Mouse (Mus musculus) left cerebral cortex, postnatal 25 days (tissue): ENCODE results near the gene Hck. TPM values are rescaled to one million over a fixed set of nuclear protein-coding genes. Genes with fewer than 3 reads are reported as not detected.
A peak's percentile ranks its signal among the peaks of the same experiment; 100 is the strongest.

Experiments
- DNase-seq, 2 experiments: peaks; one replicate each; pipeline ENCODE4 v3.0.0; 2022; ENCODE audit warnings: low spot score in 2 of 2, mixed read lengths in 1 of 2
- intact Hi-C: fragments of 180-260 bp; cut with DNase I; formaldehyde crosslinking; loops from one replicate; pipeline ENCODE4 v1.15.1; 2025
- total RNA-seq, 2 experiments: library from RNA; stranded (reverse); gene quantifications; 2 replicates each; pipeline ENCODE4 v1.2.3; 2021

Hck gene
- total RNA-seq, 2 experiments from 2014 or later = 2.1 to 2.5 TPM

DNA sequence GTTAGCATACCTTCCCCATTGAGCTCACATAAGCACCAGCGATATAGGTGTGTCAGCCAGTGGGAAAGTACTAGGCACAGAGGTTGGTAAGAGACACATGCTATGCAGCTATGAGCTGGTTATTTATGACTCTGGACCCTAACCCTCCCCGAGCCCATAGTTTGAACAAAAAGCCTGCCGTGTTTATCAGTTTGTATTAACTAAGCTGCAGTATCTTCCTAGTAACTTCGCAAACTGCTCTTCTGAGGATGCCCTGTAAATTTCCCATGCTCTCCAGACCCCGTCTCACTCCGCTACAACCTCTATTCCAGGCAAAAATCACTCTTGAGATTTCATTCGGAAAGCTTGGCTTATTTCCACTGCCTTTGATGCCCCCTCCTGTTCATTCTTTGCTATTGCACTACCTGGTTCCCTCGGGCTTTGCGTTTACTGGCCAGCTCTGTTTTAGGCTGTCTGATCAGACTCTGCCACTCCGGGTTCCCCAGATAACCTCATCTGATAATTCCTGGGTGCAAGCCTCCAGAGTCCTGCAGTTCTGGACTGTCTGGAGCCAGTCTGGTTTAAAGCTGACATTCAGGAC is 34.4 kb downstream of the Hck start:
- DNase-seq = peak; percentile 57 to 64
- intact Hi-C loops = loop anchor here (2.0 to 10.0 kb wide), 3 partner anchors 60 to 442 kb away; no protein-coding TSS in a partner anchor

DNA sequence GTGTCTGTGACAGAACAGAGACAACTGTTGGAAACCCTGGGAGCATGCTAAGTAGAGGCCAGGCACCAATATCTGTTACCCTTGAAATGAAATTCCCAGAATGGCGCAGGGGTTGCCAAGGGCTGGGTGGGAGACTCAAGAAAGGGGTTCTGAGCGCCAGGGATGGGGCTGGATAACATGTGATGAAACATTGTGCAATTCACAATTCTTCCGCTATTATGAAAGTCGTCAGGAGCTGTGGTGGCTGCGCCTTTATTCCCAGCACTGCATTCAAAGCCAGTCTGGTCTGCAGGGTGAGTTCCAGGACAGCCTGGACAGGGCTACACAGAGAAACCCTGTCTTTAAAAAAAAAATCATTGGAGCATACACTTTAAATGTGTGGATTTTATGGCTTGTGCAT is 37.1 kb downstream of the Hck start:
- intact Hi-C loops = loop anchor here (10.0 kb wide), 1 partner anchor 439 kb away; no protein-coding TSS in a partner anchor
- DNase-seq = no peak

DNA sequence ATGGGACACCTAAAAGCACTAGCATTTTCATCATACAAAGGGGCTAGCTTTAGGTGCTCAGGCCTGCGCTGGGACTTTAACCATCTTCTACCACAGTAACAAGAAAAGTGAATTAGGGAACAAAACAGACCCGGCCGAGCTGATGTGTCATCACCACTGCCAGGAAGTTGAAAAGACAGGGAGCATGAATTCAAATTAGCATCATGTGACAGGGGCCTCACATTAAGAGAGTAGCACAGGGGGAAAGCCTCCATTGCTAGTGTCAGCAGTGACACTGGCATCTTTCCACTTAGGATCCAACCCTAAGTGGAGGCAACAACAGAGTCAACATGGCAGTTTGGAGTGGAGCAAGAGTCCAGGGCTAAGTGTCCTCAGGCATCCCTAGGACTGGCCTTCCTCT is 39.0 kb downstream of the Hck start:
- intact Hi-C loops = loop anchor here (10.0 kb wide), 1 partner anchor 438 kb away; no protein-coding TSS in a partner anchor
- DNase-seq = no peak

DNA sequence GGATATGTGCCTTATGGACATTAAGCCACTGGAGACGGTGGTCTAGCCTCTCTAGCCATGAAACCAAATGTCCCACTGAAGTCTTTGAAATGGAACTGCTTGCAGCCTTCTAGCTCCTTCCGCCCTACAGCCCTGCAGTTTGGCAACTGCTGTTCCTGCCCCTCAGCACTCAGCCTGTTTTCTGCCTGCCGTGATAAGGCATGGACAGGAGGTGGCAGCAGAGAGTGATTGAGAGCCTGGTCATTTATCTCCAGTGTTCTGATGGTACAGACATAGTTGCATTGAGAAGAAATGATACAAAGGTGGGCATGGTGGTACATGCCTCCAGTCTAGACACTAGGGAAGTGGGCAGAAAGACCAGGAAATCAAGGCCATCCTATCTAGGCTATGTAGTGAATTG is 39.4 kb downstream of the Hck start:
- intact Hi-C loops = loop anchor here (10.0 kb wide), 1 partner anchor 437 kb away; no protein-coding TSS in a partner anchor

DNA sequence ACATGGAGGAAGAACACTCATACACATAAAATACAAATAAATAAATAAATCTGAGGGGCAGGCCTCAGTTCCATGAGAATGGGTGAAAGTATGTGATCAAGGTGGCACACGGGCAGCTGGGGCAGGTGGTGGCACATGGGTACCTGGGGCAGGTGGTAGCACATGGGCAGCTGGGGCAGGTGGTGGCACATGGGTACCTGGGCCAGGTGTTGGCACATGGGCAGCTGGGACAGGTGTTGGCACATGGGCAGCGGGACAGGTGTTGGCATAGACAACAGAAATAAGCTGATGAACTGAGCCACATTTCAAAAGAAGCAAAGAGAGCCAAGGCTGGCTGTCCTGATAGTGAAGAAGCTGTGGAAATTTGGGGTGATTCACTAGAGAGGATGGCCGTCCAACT is 41.5 kb downstream of the Hck start:
- intact Hi-C loops = loop anchor here (10.0 kb wide), 1 partner anchor 435 kb away; no protein-coding TSS in a partner anchor

More for the DNA sequence above, 39.4 kb downstream of the Hck start:
- DNase-seq = peak; percentile 56 to 79

DNA sequence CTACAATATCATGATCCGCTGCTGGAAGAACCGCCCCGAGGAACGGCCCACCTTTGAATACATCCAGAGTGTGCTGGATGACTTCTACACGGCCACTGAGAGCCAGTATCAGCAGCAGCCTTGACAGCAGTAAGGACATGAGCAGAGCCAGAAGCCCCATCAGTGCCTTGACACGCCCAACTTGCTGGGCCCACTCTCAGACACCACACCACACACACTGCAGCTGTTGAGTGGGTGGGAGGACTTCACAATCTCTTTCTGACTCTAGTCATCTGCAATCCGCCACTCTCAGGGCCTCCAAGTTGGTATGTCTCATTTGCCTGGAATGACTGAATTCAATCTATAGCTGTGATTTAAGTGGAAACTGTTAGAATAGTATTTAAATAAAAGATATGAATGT is 42.8 kb downstream of the Hck start:
- intact Hi-C loops = no loop called here
- DNase-seq = peak in 1 of 2 experiments; percentile 76

More for the DNA sequence above, 41.5 kb downstream of the Hck start:
- DNase-seq = no peak

DNA sequence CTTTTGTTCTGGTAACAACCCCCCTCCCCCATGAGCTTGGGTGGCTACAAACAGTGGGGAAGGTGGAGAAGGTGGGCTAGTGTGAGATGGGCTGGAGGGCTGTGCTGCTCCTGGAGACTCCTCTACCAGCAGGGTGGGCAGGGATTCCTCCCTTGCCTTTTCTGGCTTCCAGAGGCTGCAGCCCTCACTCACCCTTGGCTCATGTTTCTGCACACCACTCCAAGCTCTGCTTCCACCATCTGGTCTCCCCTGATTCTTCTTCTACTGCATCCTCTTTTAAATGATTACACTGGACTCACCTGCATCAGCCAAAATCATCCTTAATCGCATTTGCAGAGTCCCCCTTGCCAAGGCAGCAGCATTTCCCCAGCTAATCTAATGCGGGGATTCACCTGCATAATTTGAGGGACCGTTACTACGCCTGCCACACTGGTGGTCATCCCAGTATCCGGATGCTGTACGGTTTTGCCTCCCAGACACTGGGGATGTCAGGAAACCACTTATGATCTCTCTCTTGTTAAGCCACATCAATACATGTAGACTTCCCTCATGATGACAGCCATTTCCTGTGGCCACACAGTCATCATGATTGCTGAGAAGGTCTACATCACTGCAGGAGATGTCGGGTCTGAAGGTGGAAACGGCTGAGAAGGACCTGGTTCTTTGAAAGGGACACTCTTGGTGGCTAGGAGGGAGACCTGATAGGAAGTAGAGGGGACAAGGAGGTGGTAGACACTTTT is 43.8 kb downstream of the Hck start:
- intact Hi-C loops = no loop called here

DNA sequence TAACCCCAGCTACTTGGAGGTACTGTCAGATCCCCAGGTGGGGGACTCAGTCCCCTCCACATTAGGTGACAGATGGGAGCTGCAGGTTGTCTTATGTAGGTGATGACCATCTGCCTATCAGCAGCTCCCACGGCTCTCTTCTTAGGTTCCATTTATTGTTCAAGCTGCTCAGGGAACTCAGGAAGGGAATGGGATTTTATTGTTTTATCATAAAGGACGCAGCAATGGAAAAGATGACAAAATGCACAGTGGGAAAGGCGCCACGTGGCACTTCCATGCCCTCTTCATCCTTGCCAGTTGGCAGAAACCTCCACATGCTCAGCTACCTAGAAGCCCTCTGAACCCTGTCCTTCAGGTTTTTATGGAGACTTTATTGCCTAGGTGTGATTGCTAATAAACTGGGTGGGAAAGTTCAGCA is 44.8 kb downstream of the Hck start:
- intact Hi-C loops = no loop called here
- DNase-seq = no peak

More for the DNA sequence above, 43.8 kb downstream of the Hck start:
- no peak for DNase-seq

DNA sequence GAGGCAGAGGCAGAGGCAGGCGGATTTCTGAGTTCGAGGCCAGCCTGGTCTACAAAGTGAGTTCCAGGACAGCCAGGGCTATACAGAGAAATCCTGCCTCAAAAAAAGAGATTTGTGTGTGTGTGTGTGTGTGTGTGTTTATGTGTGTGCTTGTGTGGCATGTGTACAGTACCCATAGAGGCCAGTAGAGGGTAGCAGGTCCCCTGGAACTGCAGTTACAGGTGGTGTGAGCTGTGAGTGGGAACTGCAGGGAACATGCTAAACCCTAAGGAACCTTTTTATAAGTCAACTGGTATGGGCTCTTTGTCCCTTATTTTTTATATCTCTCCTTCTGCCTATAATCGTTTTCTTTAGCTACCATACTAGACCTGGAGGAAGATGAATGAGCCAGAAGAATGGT is 49.0 kb downstream of the Hck start:
- no peak for DNase-seq
- intact Hi-C loops = no loop called here

DNA sequence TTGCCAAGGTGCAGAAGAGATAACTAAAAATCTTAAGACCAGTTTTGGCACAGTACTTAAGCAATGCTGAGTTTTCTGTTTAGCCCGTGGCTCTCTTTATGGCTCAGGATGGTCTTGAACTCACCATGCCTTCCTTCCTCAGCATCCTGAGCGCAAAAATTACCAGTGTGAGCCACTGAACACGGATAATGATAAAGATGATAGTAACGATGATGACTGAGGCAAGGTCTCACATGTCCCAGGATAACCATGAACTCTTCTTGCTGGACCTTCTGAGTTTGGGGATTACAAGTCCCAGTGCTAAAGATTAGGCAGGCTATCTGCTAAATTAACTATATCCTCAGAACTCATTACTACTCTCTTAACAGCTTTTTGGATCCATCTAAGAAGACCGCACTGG is 51.9 kb downstream of the Hck start:
- DNase-seq = no peak
- intact Hi-C loops = loop anchor here (5.0 kb wide), 1 partner anchor 82 kb away; the partner anchor contains the start of genes Plagl2 and Pofut1

DNA sequence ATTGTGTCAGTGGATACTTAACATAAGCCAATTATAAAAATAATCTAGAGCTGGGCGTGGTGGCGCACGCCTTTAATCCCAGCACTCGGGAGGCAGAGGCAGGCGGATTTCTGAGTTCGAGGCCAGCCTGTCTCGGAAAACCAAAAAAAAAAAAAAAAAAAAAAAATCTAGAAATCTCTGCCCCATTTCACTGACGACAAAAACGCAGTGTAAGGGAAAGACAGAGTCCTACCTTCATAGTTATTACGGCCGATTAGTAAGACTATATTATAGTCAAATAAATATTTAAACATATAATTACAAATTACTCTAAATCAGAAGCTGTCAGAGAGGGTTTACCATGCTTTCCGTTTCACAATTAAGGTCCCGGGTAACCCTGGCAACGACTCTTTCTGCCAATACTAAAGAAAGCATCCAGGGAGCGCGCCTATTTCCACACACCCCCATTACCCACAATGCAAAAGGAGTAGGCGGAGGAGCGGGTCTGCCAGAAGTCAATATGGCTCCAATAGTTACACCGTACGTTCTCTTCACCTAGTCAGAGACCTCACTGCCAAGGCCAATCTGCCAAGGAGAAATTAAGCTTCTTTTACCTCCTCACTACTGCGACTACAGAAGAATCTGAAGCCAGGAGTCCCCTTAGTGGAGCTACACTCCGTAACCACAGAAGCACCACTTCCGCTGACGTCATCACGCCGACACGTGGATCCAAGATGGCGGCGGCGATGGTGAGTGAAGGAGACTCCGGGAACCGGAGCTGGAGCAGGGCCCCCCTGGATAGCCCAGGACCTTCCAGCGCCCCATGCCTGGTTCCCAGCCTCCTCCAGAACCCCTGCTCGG is 52.8 kb downstream of the Hck start, which contains the start of gene Tm9sf4:
Gene Tm9sf4 (plus strand): TSS at position 460 of the 840 bp plus-strand sequence.
- DNase-seq = peak; percentile 95 to 98
- intact Hi-C loops = loop anchor here (5.0 kb wide), 1 partner anchor 81 kb away; the partner anchor contains the start of genes Plagl2 and Pofut1

DNA sequence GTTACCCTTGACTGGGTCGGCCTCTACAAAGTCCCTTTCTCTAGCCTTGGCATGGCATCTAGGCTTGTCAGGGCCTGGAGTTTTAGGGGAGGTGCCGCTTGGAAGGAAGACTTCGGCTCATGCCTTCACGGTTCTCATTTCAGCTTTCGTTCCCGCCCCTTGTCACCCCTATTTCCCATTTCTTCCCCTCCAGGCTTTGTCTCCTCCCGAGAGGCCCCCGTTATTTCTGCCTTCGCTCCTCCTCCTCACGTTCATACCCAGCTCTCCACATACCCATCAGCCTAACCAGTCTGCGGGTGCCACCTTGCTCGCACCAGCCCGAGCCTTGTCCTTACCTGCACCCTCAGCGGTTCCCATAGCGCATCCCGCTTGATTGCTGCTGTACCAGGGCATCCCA is 53.4 kb downstream of the Hck start:
- DNase-seq = no peak
- intact Hi-C loops = loop anchor here (5.0 kb wide), 1 partner anchor 81 kb away; the partner anchor contains the start of genes Plagl2 and Pofut1

DNA sequence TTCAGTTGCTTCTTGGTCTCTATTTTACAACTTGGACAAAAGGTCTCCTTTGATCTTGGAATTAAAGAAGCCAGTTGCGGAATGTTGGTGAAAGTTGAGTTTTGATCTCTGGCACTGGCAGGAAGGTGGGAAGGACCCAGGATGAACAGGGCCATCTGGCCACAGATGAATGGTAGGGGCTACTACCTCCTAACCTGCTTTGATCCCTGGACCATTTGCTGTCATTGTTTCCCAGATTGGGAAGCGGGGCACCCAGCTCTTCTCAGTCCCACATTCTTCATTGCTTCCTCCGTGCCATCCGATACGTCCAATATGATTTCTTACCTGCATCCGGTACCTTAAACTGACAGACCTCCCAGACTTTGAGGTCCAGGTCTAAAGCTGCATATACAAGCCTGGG is 58.9 kb downstream of the Hck start:
- DNase-seq = no peak
- intact Hi-C loops = no loop called here

DNA sequence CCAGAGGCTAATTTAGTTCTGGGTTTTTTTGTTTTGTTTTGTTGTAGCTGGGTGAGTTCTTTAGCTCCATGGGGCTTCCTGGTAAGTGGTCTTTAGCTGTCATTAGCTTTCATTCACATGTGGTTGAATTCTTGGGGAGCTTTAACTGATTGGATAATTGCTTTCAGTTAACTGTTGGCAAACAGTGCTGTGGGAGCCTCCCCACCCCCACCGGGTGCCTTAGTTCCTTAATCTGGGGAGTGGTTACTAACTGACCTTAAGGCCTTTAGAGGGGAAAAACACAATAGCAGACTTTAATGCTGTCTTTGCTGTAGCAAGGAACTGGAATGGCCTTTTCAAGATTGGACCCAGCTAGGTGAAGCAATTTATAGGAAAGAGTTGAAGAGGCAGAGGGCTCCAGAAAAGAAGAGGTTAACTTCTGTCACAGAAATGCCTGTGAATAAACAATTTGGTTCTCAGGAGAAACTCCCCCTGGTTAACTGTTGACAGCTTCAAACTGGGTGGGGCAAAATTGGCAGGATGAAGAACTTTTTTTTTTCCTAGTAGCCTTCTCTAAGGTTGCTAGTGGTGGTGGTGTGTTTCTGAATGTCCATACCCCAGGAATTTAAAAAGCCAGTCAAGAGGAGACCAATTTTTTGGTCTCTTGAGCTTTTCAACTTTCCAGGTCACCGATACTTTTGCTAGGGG is 60.0 kb downstream of the Hck start:
- DNase-seq = no peak
- intact Hi-C loops = no loop called here

DNA sequence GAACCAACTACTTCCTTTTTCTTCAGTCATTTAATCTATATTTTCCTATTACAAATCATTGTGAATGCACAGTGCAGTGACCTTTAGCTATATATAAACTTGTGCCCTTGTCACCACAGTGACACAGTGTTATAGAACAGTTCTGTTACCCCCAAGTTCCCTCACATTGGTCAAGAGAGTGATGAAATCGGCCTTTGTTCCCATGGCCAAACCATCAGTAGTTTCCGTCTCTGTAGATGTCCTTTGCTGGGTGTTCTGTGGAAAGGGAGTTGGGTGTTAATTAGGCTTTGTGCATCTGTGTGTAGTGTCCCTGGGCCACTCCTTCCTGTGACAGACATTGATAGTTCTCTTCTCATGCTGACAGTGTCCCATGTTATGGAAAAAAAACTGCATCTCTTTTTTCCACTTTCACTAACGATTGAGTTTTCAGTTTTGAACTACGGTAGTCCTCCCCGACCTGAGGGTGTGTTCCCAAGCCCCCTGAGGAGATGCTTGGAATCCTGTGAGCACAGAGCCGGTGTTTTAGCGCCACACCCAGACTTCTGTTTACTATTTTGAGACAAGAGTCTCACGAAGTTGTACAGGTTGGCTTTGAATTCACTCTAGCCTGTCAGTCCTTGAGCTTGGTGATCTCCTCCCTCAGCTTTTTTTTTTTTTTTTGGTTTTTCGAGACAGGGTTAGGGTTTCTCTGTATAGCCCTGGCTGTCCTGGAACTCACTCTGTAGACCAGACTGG is 62.4 kb downstream of the Hck start:
- no peak for DNase-seq

DNA sequence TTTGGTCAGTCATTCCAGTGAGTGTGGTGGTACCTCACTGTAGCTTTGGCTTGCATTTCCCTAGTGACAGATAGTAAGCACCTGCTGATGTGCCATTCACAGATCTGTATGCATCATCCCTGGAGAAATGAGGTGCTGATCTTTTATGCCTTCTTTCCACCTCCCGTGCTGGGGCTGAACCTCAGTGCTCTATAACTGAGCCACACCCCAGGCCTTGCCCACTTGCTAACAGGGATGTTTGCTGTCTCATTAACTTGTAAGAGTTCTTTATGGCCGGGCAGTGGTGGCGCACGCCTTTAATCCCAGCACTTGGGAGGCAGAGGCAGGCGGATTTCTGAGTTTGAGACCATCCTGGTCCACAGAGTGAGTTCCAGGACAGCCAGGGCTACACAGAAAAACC is 63.7 kb downstream of the Hck start:
- no peak for DNase-seq
- intact Hi-C loops = no loop called here

More for the DNA sequence above, 62.4 kb downstream of the Hck start:
- intact Hi-C loops = no loop called here

DNA sequence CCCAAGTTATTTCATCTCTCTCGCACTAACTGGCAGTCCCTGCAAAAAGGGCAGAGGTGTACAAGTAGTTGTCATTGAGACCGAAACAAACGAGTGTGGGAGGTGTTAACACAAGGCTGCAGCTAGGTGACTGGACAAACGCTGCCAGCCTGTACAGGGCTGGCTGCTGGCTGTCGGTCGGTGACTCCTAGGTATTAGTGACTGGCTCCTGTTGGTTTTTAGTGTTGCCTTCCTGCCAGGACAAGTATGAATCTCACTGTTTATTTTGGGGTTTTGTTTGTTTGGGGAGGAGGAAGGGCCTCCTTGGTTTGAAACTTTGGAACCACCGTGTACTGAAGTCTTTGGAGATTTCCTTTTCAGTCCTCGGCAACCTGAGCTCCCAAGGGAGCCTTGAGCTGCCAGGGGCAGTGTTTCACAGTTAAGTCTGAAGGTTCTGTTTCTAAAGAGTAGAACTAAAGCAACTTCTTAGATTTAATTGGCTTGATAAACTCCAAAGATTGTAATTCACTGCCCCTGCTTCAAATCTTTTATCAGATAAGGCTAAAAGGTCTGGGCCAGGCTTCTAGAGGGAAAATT is 67.8 kb downstream of the Hck start:
- DNase-seq = no peak
- intact Hi-C loops = no loop called here

DNA sequence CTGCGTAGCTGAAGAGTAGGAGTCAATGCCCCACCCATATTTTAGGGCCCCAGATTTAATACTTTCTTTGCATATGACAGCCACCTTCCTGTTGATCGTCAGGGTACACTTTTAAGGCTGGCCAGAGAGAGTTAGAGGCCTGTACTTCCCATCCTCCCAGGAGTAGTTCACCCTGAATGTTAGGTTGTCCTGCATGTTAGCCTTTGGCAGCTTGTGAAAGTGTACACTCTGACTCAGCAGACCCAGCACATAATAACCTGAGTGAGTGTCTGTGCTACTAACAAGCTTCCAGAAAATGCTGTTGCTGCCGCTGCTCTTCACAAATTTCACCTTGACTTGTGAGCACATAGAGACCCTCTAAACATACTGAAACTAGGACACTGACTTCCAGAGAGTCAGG is 68.9 kb downstream of the Hck start:
- intact Hi-C loops = no loop called here
- DNase-seq = no peak
